Comparison of ENCODE assay signal across 1 mouse cellular context in the genomic region with DNA sequence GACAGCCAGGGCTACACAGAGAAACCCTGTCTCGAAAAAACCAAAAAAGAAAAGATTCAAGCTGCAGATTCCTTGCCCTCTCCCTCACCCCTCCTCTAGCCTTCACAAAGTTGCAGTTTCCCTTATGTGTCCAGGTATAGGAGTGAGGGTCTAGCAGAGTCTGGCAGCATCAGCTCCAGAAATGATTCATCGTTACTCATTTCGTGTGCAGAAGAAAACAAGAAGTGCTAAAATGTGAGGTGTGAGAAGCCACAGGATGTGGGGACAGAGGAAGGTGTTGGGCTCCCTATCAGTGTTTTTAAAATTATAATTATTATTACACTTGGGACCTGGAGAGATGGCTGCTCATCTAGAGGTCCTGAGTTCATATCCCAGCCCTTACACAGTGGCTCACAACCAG.
TF ChIP-seq lines count a peak whose summit lies in the region.

No protein-coding gene starts in this region.

TF ChIP-seq in CH12.LX, 34 proteins besides CTCF, POLR2A, EP300 and RAD21 (continued from another document):
- TF ChIP-seq JUN (IDR thresholded peaks at IDR 0.05; ENCODE audit: insufficient read depth, low read depth, low read length) (peak; percentile 38; the same call in 1 of the 2 replicates), BHLHE40 (IDR thresholded peaks at IDR 0.05; ENCODE audit: low read depth, low read length) (peak; percentile 59; the same call in 1 of the 2 replicates), RCOR1 (conservative IDR thresholded peaks at IDR 0.05; ENCODE audit: low read depth, low read length) (0 out of 2 replicates have a peak, but pooled peaks have one; percentile 36), IRF4 (IDR thresholded peaks at IDR 0.05; ENCODE audit: low read depth, low read length) (peak; percentile 86), ZC3H11A (IDR thresholded peaks at IDR 0.05; ENCODE audit: low read depth, low read length) (no peak), E2F4 (IDR thresholded peaks at IDR 0.05; ENCODE audit: insufficient replicate concordance, low read depth, low read length) (no peak)
